Mouse (Mus musculus): Measurements from ENCODE around the gene Klk1b9. TPM values are rescaled to one million over a fixed set of nuclear protein-coding genes. Genes with fewer than 3 reads are reported as not detected.
"Not testable (repeated sequence)": the region's sequence is repeated elsewhere in the genome, so short reads cannot be mapped to it uniquely, and the experiment has no call there.

Gene Klk1b9
- polyA plus RNA-seq, 1 experiment from 2014 or later: not detected

- H3K27ac ChIP-seq: no peak overlapping the region
- H3K27me3 ChIP-seq (replicated peaks): no peaks in the 10 kb centered on the region
- ATAC-seq: no peak
- H3K9ac ChIP-seq: no peak overlapping the region
- H3K36me3 ChIP-seq: no peaks in the 10 kb centered on the region
- H3K9me3 ChIP-seq: no peaks in the 10 kb centered on the region
- no peak overlapping the region for H3K4me2 ChIP-seq (replicated peaks)
- no peak overlapping the region for H3K4me3 ChIP-seq (replicated peaks)
- no peaks in the 10 kb centered on the region for H3K4me1 ChIP-seq (replicated peaks)
Observed at GRCm38 (mm10) chr7:43985657-43986056, 9.8 kb downstream of the Klk1b9 start.

DNA sequence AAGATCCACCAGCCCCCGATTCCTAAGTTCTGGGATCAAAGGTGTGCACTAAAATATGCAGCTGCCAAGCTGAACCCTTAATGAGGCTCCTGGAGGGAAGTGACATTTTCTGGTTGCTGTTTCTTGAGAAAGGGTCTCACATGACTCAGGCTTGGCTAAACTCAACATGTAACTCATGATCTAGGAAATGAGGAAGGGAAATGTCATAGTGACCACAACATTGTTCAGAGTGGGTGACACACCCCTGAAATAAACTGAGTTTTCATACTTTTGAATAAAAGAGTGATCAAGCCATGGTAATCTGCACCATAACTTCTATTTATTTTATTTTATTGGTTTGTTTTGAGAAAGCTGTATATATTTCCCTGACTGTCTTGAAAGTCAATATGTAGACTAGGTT, 19.0 kb downstream of the Klk1b9 start:
- ATAC-seq; H3K4me1 ChIP-seq (replicated peaks); H3K36me3 ChIP-seq; H3K9me3 ChIP-seq; H3K27me3 ChIP-seq (replicated peaks); H3K4me3 ChIP-seq (replicated peaks); H3K27ac ChIP-seq; H3K4me2 ChIP-seq (replicated peaks); H3K9ac ChIP-seq: not testable (repeated sequence)
- 71% methylated on average over 1 of the region's 1 CpGs for WGBS

DNA sequence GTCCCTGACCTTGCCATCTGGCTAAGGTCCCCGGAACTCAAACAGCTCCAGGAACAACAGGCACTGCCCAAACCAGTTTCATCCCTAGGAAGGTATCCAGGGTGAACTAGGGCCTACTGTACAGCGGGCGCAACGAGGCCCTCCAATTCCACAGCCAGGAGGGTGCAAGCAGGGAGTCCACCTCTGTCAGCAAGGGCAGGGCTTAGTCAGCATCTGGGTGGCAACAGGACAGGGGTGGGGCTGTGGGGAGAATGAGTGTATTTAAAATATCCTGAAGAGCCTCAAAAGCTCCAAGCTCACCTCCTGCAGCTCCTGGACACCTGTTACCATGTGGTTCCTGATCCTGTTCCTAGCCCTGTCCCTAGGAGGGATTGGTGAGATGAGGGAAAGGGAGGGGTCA, 19.7 kb downstream of the Klk1b9 start, which contains the start of gene Klk1b11:
Gene Klk1b11, plus strand, starts transcription at position 301 of the 400 bp plus-strand sequence.
- not testable (repeated sequence) for H3K27ac ChIP-seq; H3K4me1 ChIP-seq (replicated peaks); H3K4me3 ChIP-seq (replicated peaks); H3K36me3 ChIP-seq; H3K27me3 ChIP-seq (replicated peaks); ATAC-seq; H3K9ac ChIP-seq; H3K9me3 ChIP-seq; H3K4me2 ChIP-seq (replicated peaks)
- 84% methylated on average over 4 of the region's 4 CpGs for WGBS

DNA sequence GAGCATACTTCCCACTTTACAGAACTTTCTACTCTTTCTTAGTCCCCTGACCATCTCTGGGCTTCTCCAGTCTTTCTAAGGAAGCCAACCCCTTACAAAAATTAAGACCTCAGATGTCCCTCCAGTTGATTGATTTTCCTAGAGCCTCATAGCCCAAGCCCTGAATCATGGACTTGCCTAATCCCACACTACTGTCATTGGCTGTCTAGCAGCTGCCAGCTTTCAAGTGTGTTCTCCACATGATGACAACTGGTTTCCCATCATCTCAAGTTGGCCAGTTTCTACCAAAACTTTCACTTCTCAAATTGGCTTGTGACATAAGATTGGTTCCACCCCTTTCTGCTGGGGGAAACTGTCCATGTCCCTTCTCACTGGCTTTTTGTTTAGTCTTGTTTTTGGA, 29.0 kb downstream of the Klk1b9 start:
- no peak overlapping the region for H3K4me3 ChIP-seq (replicated peaks)
- H3K9ac ChIP-seq: no peak overlapping the region
- H3K36me3 ChIP-seq: no peaks in the 10 kb centered on the region
- H3K4me1 ChIP-seq (replicated peaks): no peaks in the 10 kb centered on the region
- H3K27me3 ChIP-seq (replicated peaks): no peaks in the 10 kb centered on the region
- H3K27ac ChIP-seq: no peak overlapping the region
- ATAC-seq: no peak
- no peaks in the 10 kb centered on the region for H3K9me3 ChIP-seq
- H3K4me2 ChIP-seq (replicated peaks): no peak overlapping the region

DNA sequence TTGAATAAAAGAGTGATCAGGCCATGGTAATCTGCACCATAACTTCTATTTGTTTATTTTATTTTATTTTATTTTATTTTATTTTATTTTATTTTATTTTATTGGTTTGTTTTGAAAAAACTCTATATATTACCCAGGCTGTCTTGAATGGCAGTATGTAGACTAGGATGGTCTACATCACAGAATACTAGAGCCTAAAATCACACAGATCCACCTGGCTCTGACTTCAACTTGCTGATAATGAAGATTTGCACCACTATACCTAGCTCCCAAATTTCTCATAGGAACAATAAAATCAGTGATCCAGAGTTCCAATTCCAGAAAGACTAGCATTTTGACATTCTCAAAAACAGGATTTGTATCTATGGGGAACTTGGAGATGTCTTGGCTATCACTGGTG, 36.0 kb downstream of the Klk1b9 start, which contains the start of gene Klk1b26:
Gene Klk1b26, plus strand, starts transcription at position 301 of the 400 bp plus-strand sequence.
- not testable (repeated sequence) for H3K27me3 ChIP-seq (replicated peaks); H3K4me3 ChIP-seq (replicated peaks); H3K36me3 ChIP-seq; H3K4me2 ChIP-seq (replicated peaks); H3K9ac ChIP-seq; H3K9me3 ChIP-seq; H3K27ac ChIP-seq; H3K4me1 ChIP-seq (replicated peaks); ATAC-seq

DNA sequence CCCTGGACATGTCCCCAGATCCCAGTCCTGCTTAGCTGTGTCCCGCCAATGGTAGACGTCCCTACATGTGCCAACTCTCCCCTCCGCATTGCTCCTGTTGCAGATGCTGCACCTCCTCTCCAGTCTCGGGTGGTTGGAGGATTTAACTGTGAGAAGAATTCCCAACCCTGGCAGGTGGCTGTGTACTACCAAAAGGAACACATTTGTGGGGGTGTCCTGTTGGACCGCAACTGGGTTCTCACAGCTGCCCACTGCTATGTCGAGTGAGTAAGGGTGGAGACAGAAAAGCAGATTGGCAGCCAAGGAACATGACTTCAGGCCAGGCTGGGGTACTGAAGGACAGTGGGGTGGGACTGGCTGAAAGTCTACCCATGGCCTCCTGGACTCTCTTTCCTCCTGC, 38.8 kb downstream of the Klk1b9 start:
- H3K4me2 ChIP-seq (replicated peaks); H3K27ac ChIP-seq; H3K36me3 ChIP-seq; ATAC-seq; H3K27me3 ChIP-seq (replicated peaks); H3K9me3 ChIP-seq; H3K4me1 ChIP-seq (replicated peaks); H3K9ac ChIP-seq; H3K4me3 ChIP-seq (replicated peaks): not testable (repeated sequence)
- WGBS: 85% methylated on average over 6 of the region's 6 CpGs

GRCm38 (mm10) chr7:44015071-44015470, 39.2 kb downstream of the Klk1b9 start:
- ATAC-seq: no peak
- no peaks in the 10 kb centered on the region for H3K9me3 ChIP-seq
- no peak overlapping the region for H3K9ac ChIP-seq
- H3K27ac ChIP-seq: no peak overlapping the region
- no peak overlapping the region for H3K4me3 ChIP-seq (replicated peaks)
- no peaks in the 10 kb centered on the region for H3K36me3 ChIP-seq
- no peaks in the 10 kb centered on the region for H3K27me3 ChIP-seq (replicated peaks)
- 81% methylated on average over 5 of the region's 5 CpGs for WGBS
- no peaks in the 10 kb centered on the region for H3K4me1 ChIP-seq (replicated peaks)
- H3K4me2 ChIP-seq (replicated peaks): no peak overlapping the region

Other genes starting within 250 kb of the Klk1b9 start
- gene Klk12, start 207.2 kb upstream of the Klk1b9 start, polyA plus RNA-seq (2015; fragmentation: Nextera tagmentation; extraction: Ambion mirVana): not detected in 2 replicates
- 0.46 and 0.58 TPM in 2 replicates for gene Klk11, start 201.5 kb upstream of the Klk1b9 start, polyA plus RNA-seq (2015; fragmentation: Nextera tagmentation; extraction: Ambion mirVana)
- 3.0 and 3.4 TPM in 2 replicates for gene Klk10, start 195.0 kb upstream of the Klk1b9 start, polyA plus RNA-seq (2015; fragmentation: Nextera tagmentation; extraction: Ambion mirVana)
- gene Klk9, start 184.2 kb upstream of the Klk1b9 start, polyA plus RNA-seq (2015; fragmentation: Nextera tagmentation; extraction: Ambion mirVana): not detected in 2 replicates
- gene Klk8, start 178.5 kb upstream of the Klk1b9 start, polyA plus RNA-seq (2015; fragmentation: Nextera tagmentation; extraction: Ambion mirVana): 14.5 and 15.1 TPM in 2 replicates
- gene Klk7, start 164.8 kb upstream of the Klk1b9 start, polyA plus RNA-seq (2015; fragmentation: Nextera tagmentation; extraction: Ambion mirVana): not detected in 2 replicates
- not detected in 2 replicates for gene Klk6, start 151.6 kb upstream of the Klk1b9 start, polyA plus RNA-seq (2015; fragmentation: Nextera tagmentation; extraction: Ambion mirVana)
- gene Klk5, start 134.1 kb upstream of the Klk1b9 start, polyA plus RNA-seq (2015; fragmentation: Nextera tagmentation; extraction: Ambion mirVana): not detected in 2 replicates
- not detected in 2 replicates for gene Klk4, start 94.9 kb upstream of the Klk1b9 start, polyA plus RNA-seq (2015; fragmentation: Nextera tagmentation; extraction: Ambion mirVana)
- gene Klk15, start 42.3 kb upstream of the Klk1b9 start, polyA plus RNA-seq (2015; fragmentation: Nextera tagmentation; extraction: Ambion mirVana): not detected in 2 replicates
- gene Klk1b8, start 25.4 kb upstream of the Klk1b9 start, polyA plus RNA-seq (2015; fragmentation: Nextera tagmentation; extraction: Ambion mirVana): 0.16 and 0.59 TPM in 2 replicates
- not detected in 2 replicates for gene Klk1b1, start 9.3 kb upstream of the Klk1b9 start, polyA plus RNA-seq (2015; fragmentation: Nextera tagmentation; extraction: Ambion mirVana)
- gene Klk1b11, start 19.8 kb downstream of the Klk1b9 start, polyA plus RNA-seq (2015; fragmentation: Nextera tagmentation; extraction: Ambion mirVana): not detected in 2 replicates
- not detected in 2 replicates for gene Klk1b26, start 36.1 kb downstream of the Klk1b9 start, polyA plus RNA-seq (2015; fragmentation: Nextera tagmentation; extraction: Ambion mirVana)
- not detected in 2 replicates for gene Klk1b27, start 76.2 kb downstream of the Klk1b9 start, polyA plus RNA-seq (2015; fragmentation: Nextera tagmentation; extraction: Ambion mirVana)
- not detected in 2 replicates for gene Klk1b21, start 126.3 kb downstream of the Klk1b9 start, polyA plus RNA-seq (2015; fragmentation: Nextera tagmentation; extraction: Ambion mirVana)
- gene Klk1b22, start 136.6 kb downstream of the Klk1b9 start, polyA plus RNA-seq (2015; fragmentation: Nextera tagmentation; extraction: Ambion mirVana): not detected in 2 replicates
- gene Klk1b16, start 160.7 kb downstream of the Klk1b9 start, polyA plus RNA-seq (2015; fragmentation: Nextera tagmentation; extraction: Ambion mirVana): 0.11 TPM in 1 of 2 replicates, not detected in the other
- 0.52 TPM in 1 of 2 replicates, not detected in the other for gene Klk1b24, start 212.2 kb downstream of the Klk1b9 start, polyA plus RNA-seq (2015; fragmentation: Nextera tagmentation; extraction: Ambion mirVana)
- 0.38 and 0.51 TPM in 2 replicates for gene Klk1b3, start 222.1 kb downstream of the Klk1b9 start, polyA plus RNA-seq (2015; fragmentation: Nextera tagmentation; extraction: Ambion mirVana)
- gene Klk1b4, start 231.4 kb downstream of the Klk1b9 start, polyA plus RNA-seq (2015; fragmentation: Nextera tagmentation; extraction: Ambion mirVana): not detected in 2 replicates
- not detected in 2 replicates for gene Klk1b5, start 239.9 kb downstream of the Klk1b9 start, polyA plus RNA-seq (2015; fragmentation: Nextera tagmentation; extraction: Ambion mirVana)
- gene Klk1, start 249.3 kb downstream of the Klk1b9 start, polyA plus RNA-seq (2015; fragmentation: Nextera tagmentation; extraction: Ambion mirVana): 13.1 and 30.8 TPM in 2 replicates